Mouse (Mus musculus) neural tube, embryonic 15.5 days (tissue): ENCODE data around the gene Hnrnpl. TPM values are rescaled to one million over a fixed set of nuclear protein-coding genes. Genes with fewer than 3 reads are reported as not detected.

ENCODE experiments used
- ATAC-seq: fragments of 200-750 bp; cut with Nextera tagmentation; 2 replicates; pipeline ENCODE4 v1.8.0; 2017; ENCODE audit warnings: mild to moderate bottlenecking, moderate TSS enrichment, moderate library complexity; ENCODE audit not compliant: low FRiP score
- H3K27ac ChIP-seq: fragments of 300-500 bp; sonication (generic); replicated peaks from 2 replicates; pipeline ENCODE4 v1.5.1; 2015; ENCODE audit warnings: mild to moderate bottlenecking, inconsistent platforms
- H3K27me3 ChIP-seq: fragments of 300-500 bp; sonication (generic); replicated peaks from 2 replicates; pipeline ENCODE4 v1.6.1; 2015; ENCODE audit warnings: inconsistent platforms
- H3K36me3 ChIP-seq: fragments of 300-500 bp; sonication (generic); 2 replicates; pipeline ENCODE4 v1.6.1; 2015; ENCODE audit warnings: inconsistent platforms
- H3K4me1 ChIP-seq: fragments of 300-500 bp; sonication (generic); 2 replicates; pipeline ENCODE4 v1.6.1; 2015; ENCODE audit warnings: inconsistent platforms
- H3K4me2 ChIP-seq: fragments of 300-500 bp; sonication (generic); 2 replicates; pipeline ENCODE4 v1.6.1; 2015; ENCODE audit warnings: inconsistent platforms, mild to moderate bottlenecking, moderate library complexity
- H3K4me3 ChIP-seq: fragments of 300-500 bp; sonication (generic); replicated peaks from 2 replicates; pipeline ENCODE4 v1.5.1; 2015; ENCODE audit warnings: mild to moderate bottlenecking, inconsistent platforms
- H3K9ac ChIP-seq: fragments of 300-500 bp; sonication (generic); replicated peaks from 2 replicates; pipeline ENCODE4 v1.6.1; 2015; ENCODE audit warnings: mild to moderate bottlenecking, inconsistent platforms
- H3K9me3 ChIP-seq: fragments of 300-500 bp; sonication (generic); replicated peaks from 2 replicates; pipeline ENCODE4 v1.6.1; 2016; ENCODE audit warnings: inconsistent platforms
- WGBS: fragments of 180-500 bp; shearing (Covaris S2); methylation state at CpG from one replicate; pipeline ENCODE4 v1.1.7; 2015; ENCODE audit warnings: mixed read lengths; 5-methylcytosine and 5-hydroxymethylcytosine counted together
- polyA plus RNA-seq: library from polyadenylated mRNA; unstranded; fragments of >200 nt; fragmentation: Nextera tagmentation; extraction: Ambion mirVana; gene quantifications from 2 replicates; pipeline ENCODE4 v1.2.1, GENCODE M21; 2015

Gene Hnrnpl
- polyA plus RNA-seq, 1 experiment from 2014 or later = 158 TPM

DNA sequence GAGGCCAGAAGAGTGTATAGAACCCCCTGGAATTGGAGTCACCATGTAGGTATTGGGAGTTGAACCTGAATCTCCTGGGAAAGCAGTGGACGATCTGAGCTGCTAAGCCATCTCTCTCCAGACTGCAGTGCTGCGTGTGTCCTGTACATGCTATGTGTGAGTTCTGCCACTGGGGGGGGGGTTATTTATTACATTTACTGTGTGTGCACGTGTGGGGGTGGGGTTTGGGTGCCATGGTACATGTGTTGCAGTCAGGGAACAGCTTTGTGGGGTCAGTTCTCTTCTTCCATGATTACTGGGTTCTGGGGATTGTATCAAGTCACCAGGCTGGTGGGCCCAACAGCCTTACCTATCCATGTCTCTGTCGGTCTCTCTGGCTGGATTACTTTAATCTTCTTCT lies 1.5 kb upstream of the Hnrnpl start:
- Histone ChIP-seq H3K9ac (no peak overlapping the region), H3K9me3 (no peaks in the 10 kb centered on the region), H3K36me3 (no peaks in the 10 kb centered on the region), H3K27me3 (no peaks in the 10 kb centered on the region), H3K27ac (no peak overlapping the region), H3K4me1 (peaks cover 20% of the 10 kb centered on the region), H3K4me2 (no peak overlapping the region), H3K4me3 (no peak overlapping the region)
- WGBS = 73% methylated on average over 4 of the region's 4 CpGs
- ATAC-seq = no peak

DNA sequence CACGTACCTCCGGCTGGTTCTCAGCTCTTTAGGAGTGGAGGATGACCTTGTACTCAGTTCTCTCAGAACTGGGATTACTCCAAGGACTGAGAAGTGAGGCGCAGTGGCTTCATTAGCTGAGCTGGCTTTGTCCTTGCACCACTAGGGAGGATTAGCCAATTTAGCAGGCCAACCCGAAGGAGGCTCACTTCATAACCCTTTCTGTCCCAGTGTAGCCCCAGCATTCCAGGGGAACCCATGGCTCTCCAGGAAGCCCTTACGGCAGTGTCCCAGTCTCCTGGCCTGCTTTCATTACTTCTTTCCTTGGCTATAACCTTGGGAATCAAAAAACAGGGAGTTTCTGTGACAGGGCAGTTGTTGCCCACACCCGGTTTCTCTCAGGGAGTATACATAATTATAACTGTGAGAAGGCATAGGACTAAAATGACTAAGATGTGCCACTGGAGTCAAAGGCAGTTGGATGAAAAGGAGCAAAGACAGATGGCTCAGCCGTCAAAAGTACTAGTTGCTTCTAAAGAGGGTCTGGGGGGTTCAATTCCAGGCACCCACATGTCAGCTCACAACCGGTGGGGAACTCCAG lies 610 bp upstream of the Hnrnpl start:
- Histone ChIP-seq H3K4me2 (peak overlapping the region; percentile 87), H3K27ac (peak overlapping the region; percentile 100), H3K4me1 (peaks cover 28% of the 10 kb centered on the region), H3K9ac (peak overlapping the region; percentile 83), H3K9me3 (no peaks in the 10 kb centered on the region), H3K27me3 (no peaks in the 10 kb centered on the region), H3K36me3 (no peaks in the 10 kb centered on the region), H3K4me3 (peak overlapping the region; percentile 83)
- 41% methylated on average over 6 of the region's 8 CpGs for WGBS
- ATAC-seq = no peak

DNA sequence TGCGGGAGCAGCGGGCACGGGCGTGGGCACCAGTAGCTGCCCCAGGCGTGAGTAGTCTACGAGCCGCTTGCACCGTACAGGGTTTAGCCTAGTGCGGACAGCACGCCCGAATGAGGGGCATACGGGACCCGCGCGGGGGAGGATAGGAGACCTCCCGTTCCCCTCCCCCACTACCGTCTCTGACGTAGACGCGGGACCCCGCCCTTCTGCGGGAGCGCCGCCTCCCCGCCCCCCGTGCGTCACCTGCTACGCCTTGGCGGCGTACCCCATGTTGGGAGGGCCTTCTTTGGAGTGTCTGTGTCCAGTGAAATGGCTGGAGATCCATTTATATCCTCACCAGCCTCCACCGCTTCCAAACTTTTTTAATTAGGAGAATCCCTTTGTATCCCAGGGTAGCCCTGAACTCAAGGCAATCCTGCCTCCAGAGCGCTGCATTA lies 634 bp downstream of the Hnrnpl start:
- H3K9ac ChIP-seq = peak overlapping the region; percentile 83
- H3K27ac ChIP-seq = peak overlapping the region; percentile 100
- peak; percentile 58 for ATAC-seq
- peak overlapping the region; percentile 83 for H3K4me3 ChIP-seq
- H3K9me3 ChIP-seq = no peaks in the 10 kb centered on the region
- peaks cover 32% of the 10 kb centered on the region for H3K4me1 ChIP-seq
- peak overlapping the region; percentile 87 for H3K4me2 ChIP-seq
- WGBS = under 1% methylated on average over 32 of the region's 32 CpGs
- no peaks in the 10 kb centered on the region for H3K27me3 ChIP-seq
- peaks cover 12% of the 10 kb centered on the region for H3K36me3 ChIP-seq

DNA sequence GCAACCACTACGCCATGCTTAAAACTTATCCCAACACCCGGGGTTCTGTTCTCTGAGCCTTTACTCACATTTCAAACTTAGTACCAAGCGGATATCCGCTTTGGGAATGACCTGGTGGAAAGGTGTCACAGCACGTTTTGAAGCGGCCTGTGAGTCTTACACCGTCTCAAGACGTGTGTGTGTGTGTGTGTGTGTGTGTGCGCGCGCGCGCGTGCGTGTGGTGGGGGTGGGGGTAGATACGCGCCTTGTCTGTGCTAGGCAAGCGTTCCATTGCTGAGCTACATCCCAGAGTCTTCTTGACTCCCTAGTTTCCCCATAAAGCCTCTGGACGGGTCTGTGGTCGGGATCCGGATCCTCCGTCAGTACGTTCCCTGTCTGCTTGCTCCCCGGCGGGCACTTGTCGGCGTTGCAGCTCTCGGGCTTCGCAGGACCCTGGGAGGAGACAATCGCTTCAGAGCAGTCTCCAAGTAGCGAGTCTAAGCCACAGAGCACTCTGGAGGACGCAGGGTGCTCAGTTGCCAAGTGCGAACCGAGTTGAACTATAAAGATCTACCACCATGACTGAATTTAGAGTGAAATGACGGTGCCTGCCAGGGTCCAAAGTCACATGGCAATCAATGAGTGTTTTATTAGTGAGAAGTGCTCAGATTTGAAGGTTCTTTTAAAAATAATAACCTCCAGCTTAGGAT lies 1.2 kb downstream of the Hnrnpl start:
- H3K4me1 ChIP-seq = peaks cover 33% of the 10 kb centered on the region
- peaks cover 18% of the 10 kb centered on the region for H3K36me3 ChIP-seq
- no peaks in the 10 kb centered on the region for H3K27me3 ChIP-seq
- peak overlapping the region; percentile 87 for H3K4me2 ChIP-seq
- ATAC-seq = peak; percentile 33
- H3K4me3 ChIP-seq = peak overlapping the region; percentile 83
- peak overlapping the region; percentile 83 for H3K9ac ChIP-seq
- WGBS = under 1% methylated on average over 35 of the region's 35 CpGs
- H3K9me3 ChIP-seq = no peaks in the 10 kb centered on the region
- H3K27ac ChIP-seq = peak overlapping the region; percentile 100

DNA sequence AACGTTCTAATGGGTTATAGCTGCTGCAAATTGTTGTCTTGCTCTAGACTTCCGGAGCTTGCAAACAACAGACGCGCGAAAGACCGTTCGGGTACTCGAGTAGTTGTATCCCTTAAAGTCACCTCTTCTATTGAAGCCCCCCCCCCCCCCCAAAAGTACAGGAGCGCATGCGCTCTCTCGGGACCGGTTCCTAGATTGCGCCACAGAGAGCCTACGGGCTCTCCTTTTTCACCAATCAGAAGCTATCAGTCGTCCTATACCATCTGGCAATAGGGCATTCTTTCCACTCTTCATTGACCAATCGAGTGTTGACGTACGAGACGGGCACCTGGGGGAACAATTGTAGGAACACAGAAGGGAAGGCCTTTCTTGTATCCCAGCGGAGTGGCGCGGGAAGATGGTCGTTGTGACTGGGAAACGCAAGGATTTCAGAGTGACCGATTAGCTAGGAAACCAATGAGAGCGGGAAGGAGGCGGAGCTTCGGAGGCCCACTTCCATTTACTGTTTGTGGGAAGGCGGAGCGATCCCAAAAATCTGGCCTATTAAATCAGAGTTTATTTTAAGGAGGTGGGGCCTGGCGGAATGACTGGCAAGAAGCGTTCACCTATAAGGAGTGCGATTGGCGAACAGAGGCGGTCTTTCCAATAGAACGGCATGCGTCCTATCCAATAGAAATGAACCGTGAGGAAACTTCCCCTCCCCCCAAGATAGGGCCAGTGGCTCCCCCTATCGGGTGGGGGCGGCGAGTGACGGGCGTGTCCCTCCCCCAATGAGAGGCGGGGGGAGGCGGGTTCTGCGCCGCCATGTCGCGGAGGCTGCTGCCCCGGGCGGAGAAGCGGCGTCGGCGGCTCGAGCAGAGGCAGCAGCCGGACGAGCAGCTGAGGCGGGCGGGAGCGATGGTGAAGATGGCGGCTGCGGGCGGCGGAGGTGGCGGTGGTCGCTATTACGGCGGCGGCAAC lies 2.0 kb downstream of the Hnrnpl start:
- ATAC-seq = peak; percentile 93
- under 1% methylated on average over 69 of the region's 70 CpGs for whole genome bisulfite sequencing

DNA sequence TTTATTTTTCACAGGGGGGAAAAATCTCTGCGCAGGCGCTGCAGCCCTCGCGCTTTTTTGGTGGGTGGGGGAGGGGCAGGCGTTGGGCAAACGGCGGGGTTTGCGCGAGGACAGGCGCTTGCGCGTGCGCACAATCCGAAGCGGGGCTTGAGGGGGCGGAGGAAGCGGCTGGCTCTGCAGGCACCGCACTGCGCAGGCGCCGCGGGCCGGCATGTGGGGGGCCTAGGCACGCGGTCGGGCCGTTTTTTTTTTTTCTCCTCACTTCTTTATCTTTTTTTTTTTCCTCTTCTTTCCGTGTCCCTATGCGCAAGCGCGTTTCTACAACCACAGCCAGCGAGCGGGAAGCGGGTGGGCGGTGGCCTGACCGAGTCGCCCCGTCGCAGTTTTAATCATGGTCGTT lies 2.9 kb downstream of the Hnrnpl start:
- Histone ChIP-seq H3K4me1 (peaks cover 48% of the 10 kb centered on the region), H3K9ac (peak overlapping the region; percentile 65), H3K36me3 (peaks cover 35% of the 10 kb centered on the region), H3K9me3 (no peaks in the 10 kb centered on the region), H3K4me2 (peak overlapping the region; percentile 77), H3K4me3 (peak overlapping the region; percentile 83), H3K27ac (peak overlapping the region; percentile 100), H3K27me3 (no peaks in the 10 kb centered on the region)
- peak; percentile 48 for ATAC-seq
- WGBS = under 1% methylated on average over 37 of the region's 40 CpGs

More for the DNA sequence above, 2.0 kb downstream of the Hnrnpl start:
- H3K9me3 ChIP-seq = no peaks in the 10 kb centered on the region
- peaks cover 26% of the 10 kb centered on the region for H3K36me3 ChIP-seq
- no peaks in the 10 kb centered on the region for H3K27me3 ChIP-seq
- H3K4me2 ChIP-seq = peak overlapping the region; percentile 87
- H3K9ac ChIP-seq = peak overlapping the region; percentile 83
- peak overlapping the region; percentile 83 for H3K4me3 ChIP-seq
- peak overlapping the region; percentile 100 for H3K27ac ChIP-seq
- peaks cover 40% of the 10 kb centered on the region for H3K4me1 ChIP-seq

DNA sequence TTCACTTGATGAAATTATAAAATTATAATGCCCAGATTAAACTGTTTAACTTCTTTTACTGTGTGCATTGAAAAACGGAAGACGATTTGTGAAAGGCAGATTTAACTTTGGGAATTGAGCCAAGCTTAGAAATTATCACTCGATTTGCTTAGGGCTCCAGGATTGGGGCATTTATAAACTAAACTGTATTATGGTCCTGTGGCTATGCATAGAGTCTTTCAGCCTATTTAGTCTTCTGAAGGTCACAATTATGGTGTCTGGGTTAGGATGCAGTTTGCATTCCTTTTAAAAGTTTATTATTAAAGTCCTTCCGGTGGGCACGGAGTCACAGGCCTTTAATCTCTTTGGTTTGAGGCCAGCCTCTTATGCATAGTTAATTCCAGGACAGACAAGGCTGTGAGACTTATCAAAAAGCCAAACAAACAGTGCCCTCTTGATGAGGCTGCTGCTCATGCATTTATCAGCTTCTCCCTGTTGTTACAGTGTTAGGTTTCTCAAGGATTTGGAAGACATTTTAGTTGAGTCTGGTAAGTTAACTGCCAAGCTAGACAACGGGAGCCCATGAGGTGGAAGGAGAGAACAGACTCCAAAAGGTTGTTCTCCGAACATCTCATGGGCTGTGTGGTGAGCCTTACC lies 3.4 kb downstream of the Hnrnpl start:
- Histone ChIP-seq H3K9ac (peak overlapping the region; percentile 65), H3K4me1 (peaks cover 49% of the 10 kb centered on the region), H3K4me2 (peak overlapping the region; percentile 77), H3K36me3 (peaks cover 40% of the 10 kb centered on the region), H3K9me3 (no peaks in the 10 kb centered on the region), H3K4me3 (peak overlapping the region; percentile 83), H3K27ac (peak overlapping the region; percentile 100; the same call in 1 of the 2 replicates), H3K27me3 (no peaks in the 10 kb centered on the region)
- ATAC-seq = no peak
- WGBS = 13% methylated on average over 7 of the region's 7 CpGs

DNA sequence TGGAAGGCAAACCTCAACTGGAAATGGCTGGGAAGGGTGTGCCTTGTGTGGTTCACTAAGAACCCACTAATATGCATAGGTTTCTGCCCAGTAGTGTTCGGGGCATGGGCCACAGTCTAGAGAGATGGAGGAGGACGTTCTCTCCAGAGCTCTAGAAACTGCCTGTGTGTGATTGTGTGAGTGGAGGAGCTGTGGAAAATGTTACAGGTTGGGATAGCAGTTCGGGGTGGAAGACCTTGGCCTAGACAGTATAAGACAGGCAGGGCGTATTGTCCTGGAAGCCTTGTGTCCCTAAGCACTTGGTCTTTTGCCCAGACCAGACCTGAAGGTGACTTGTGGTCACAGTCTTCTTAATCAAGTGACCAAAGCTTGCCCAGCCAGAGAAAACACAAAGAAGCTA lies 4.1 kb downstream of the Hnrnpl start:
- no peak for ATAC-seq

DNA sequence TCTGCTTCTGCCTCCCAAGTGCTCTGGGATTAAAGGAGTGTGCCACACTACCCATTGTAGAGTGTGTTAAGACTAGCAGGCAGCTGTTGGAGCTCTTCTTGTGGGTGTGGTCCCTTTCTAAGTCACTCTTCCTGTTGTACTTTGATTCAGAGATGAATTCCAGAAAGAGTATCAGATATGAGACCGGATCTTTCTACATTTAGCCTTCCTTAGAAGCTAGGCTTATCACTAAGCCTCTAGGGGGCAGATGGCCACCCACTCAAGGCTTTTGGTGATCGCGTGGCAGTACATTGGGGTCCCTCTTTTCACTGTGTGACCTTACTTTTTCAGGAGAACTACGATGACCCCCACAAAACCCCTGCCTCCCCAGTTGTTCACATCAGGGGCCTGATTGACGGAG lies 4.6 kb downstream of the Hnrnpl start:
- H3K9me3 ChIP-seq = no peaks in the 10 kb centered on the region
- WGBS = 80% methylated on average over 5 of the region's 5 CpGs
- peaks cover 57% of the 10 kb centered on the region for H3K4me1 ChIP-seq
- no peaks in the 10 kb centered on the region for H3K27me3 ChIP-seq
- H3K9ac ChIP-seq = peak overlapping the region; percentile 14; the same call in 1 of the 2 replicates
- peaks cover 52% of the 10 kb centered on the region for H3K36me3 ChIP-seq
- peak overlapping the region; percentile 83 for H3K4me3 ChIP-seq
- H3K27ac ChIP-seq = no peak overlapping the region
- H3K4me2 ChIP-seq = peak overlapping the region; percentile 77
- ATAC-seq = no peak

More for the DNA sequence above, 4.1 kb downstream of the Hnrnpl start:
- H3K9me3 ChIP-seq = no peaks in the 10 kb centered on the region
- 72% methylated on average over 4 of the region's 4 CpGs for WGBS
- H3K27ac ChIP-seq = no peak overlapping the region
- H3K36me3 ChIP-seq = peaks cover 47% of the 10 kb centered on the region
- H3K4me1 ChIP-seq = peaks cover 56% of the 10 kb centered on the region
- peak overlapping the region; percentile 83 for H3K4me3 ChIP-seq
- peak overlapping the region; percentile 77 for H3K4me2 ChIP-seq
- peak overlapping the region; percentile 65 for H3K9ac ChIP-seq
- H3K27me3 ChIP-seq = no peaks in the 10 kb centered on the region

DNA sequence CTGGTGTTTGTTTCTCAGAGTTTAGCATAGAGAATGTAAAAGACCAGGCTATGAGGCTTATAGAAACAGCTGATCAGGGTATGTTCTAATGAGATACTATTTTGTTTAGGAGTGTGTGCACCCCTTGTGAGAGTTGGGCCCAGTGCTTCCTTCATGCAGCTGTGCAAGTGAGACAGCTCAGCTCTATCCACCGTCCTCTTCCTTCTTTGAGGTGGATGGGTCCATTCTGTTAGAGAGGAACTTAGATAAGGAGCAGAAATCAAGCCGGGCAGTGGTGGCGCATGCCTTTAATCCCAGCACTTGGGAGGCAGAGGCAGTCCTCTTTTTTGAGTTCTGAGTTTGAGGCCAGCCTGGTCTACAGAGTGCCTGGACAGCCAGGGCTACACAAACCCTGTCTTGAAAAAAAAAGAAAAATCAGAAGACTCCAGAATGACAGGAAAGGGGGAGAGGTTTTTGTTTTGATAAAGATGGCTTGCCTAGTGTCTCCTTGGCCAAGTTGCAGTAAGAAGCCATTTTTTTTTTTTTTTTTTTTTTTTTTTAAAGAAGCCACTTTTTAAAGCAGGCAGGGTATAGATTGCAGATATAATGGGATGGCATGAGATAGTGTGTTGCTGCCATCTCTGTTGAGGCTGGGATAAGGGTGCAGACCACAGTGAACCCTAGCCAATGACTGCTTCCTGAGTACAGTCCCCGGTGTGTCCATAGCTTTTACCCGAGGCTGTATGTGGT lies 6.1 kb downstream of the Hnrnpl start:
- no peaks in the 10 kb centered on the region for H3K27me3 ChIP-seq
- H3K4me1 ChIP-seq = peaks cover 58% of the 10 kb centered on the region
- 90% methylated on average over 5 of the region's 5 CpGs for WGBS
- H3K9me3 ChIP-seq = no peaks in the 10 kb centered on the region
- no peak for ATAC-seq
- no peak overlapping the region for H3K4me2 ChIP-seq
- no peak overlapping the region for H3K9ac ChIP-seq
- no peak overlapping the region for H3K4me3 ChIP-seq
- peaks cover 64% of the 10 kb centered on the region for H3K36me3 ChIP-seq
- no peak overlapping the region for H3K27ac ChIP-seq
